Mouse (Mus musculus) layer of hippocampus, postnatal 10 days (tissue): ENCODE measurements around the gene Olfr1094. TPM values are rescaled to one million over a fixed set of nuclear protein-coding genes. Genes with fewer than 3 reads are reported as not detected.

Experiments used
- DNase-seq, 2 experiments: peaks; one replicate each; pipeline ENCODE4 v3.0.0; 2021; ENCODE audit warnings: low spot score in 2 of 2
- long read RNA-seq: library from polyadenylated mRNA; stranded (forward); transcript quantifications from one replicate; pipeline ENCODE4 v2.0.0, GENCODE M21; 2023
- total RNA-seq, 2 experiments: library from RNA; stranded (reverse); gene quantifications; 2 replicates each; pipeline ENCODE4 v1.2.3; 2021

Gene Olfr1094
- total RNA-seq: not detected
- long read RNA-seq: 0 reads

- DNase-seq: no peak
Observed at GRCm38 (mm10) chr2:86824363-86824762, at the start of gene Olfr1094. TSS of gene Olfr1094 (plus strand) at chr2:86824663.

GRCm38 (mm10) chr2:86782179-86782578, 42.3 kb upstream of the Olfr1094 start, which contains the start of gene Olfr1093:
TSS of gene Olfr1093 (plus strand) at chr2:86782479.
- no peak for DNase-seq

- DNase-seq: no peak
Observed at GRCm38 (mm10) chr2:86809918-86810317, 14.5 kb upstream of the Olfr1094 start, which contains the start of gene Olfr141. TSS of gene Olfr141 (minus strand) at chr2:86810018.

GRCm38 (mm10) chr2:86851596-86851995, 27.1 kb downstream of the Olfr1094 start, which contains the start of gene Olfr1095:
TSS of gene Olfr1095 (minus strand) at chr2:86851696.
- DNase-seq: no peak

GRCm38 (mm10) chr2:86874702-86875101, 50.2 kb downstream of the Olfr1094 start, which contains the start of gene Gm13723:
TSS of gene Gm13723 (minus strand) at chr2:86874802.
- DNase-seq: no peak

Other genes with a start within 250 kb of the Olfr1094 start
- not detected for gene Olfr1082, start 225.7 kb upstream of the Olfr1094 start, total RNA-seq
- not detected for gene Olfr1084, start 184.9 kb upstream of the Olfr1094 start, total RNA-seq
- not detected for gene Olfr1085, start 162.6 kb upstream of the Olfr1094 start, total RNA-seq
- gene Olfr1086, start 144.6 kb upstream of the Olfr1094 start, total RNA-seq: not detected
- gene Olfr1087, start 126.3 kb upstream of the Olfr1094 start, total RNA-seq: not detected
- gene Olfr1089, start 91.0 kb upstream of the Olfr1094 start, total RNA-seq: not detected
- not detected for gene Olfr1090, start 65.7 kb upstream of the Olfr1094 start, total RNA-seq
- not detected for gene Olfr1093, start 42.2 kb upstream of the Olfr1094 start, total RNA-seq
- not detected for gene Olfr141, start 14.6 kb upstream of the Olfr1094 start, total RNA-seq
- not detected for gene Olfr1095, start 27.0 kb downstream of the Olfr1094 start, total RNA-seq
- not detected for gene Gm13723, start 50.1 kb downstream of the Olfr1094 start, total RNA-seq
- not detected for gene Olfr1097, start 67.6 kb downstream of the Olfr1094 start, total RNA-seq
- not detected for gene Olfr1098, start 99.9 kb downstream of the Olfr1094 start, total RNA-seq
- gene Olfr1099, start 136.0 kb downstream of the Olfr1094 start, total RNA-seq: not detected
- not detected for gene Olfr1100, start 155.3 kb downstream of the Olfr1094 start, total RNA-seq
- not detected for gene Olfr1101, start 166.6 kb downstream of the Olfr1094 start, total RNA-seq
- not detected for gene Olfr1102, start 173.7 kb downstream of the Olfr1094 start, total RNA-seq
- not detected for gene Olfr1104, start 202.4 kb downstream of the Olfr1094 start, total RNA-seq
- not detected for gene Olfr1105, start 211.9 kb downstream of the Olfr1094 start, total RNA-seq
- not detected for gene Olfr1106, start 227.6 kb downstream of the Olfr1094 start, total RNA-seq